Mouse (Mus musculus): ENCODE measurements at regions not wholly inside any gene's neighbourhood (a gene's known extent, or its start where the extent isn't known, plus 50 kb on each side); places are given as distances from the start of the nearest gene placed in this dataset.
A peak's percentile ranks its signal among the peaks of the same experiment; 100 is the strongest.

DNA sequence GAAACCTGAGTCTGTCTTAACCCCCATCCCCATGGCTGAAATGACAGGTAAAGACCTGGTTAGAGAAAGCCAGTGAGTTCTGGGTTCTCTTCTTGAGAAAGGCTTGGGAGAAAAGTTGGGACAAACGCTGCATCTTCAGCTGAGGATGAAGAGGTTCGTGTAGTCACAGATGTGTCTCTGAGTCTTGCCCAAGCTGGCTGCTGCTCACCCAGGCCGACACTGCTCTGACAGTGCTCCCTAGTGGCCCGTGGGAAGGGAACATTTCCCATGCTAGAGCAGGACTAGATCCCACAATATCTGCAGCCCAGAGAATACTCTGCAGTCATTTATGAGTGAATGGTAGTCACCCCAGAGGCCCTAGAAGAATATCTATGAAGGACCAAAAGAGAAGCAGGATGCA lies 165.3 kb downstream of the Cemip2 start:
- TF ChIP-seq CTCF (IDR thresholded peaks at IDR 0.05; ENCODE audit: low read depth, low read length), result peak; percentile 43; the same call in 1 of the 2 replicates
- no peak for TF ChIP-seq POLR2A (IDR thresholded peaks at IDR 0.05; ENCODE audit: borderline replicate concordance, low read depth, low read length)
